Comparison of ENCODE assay signal across 22 mouse cellular contexts in the genomic region with DNA sequence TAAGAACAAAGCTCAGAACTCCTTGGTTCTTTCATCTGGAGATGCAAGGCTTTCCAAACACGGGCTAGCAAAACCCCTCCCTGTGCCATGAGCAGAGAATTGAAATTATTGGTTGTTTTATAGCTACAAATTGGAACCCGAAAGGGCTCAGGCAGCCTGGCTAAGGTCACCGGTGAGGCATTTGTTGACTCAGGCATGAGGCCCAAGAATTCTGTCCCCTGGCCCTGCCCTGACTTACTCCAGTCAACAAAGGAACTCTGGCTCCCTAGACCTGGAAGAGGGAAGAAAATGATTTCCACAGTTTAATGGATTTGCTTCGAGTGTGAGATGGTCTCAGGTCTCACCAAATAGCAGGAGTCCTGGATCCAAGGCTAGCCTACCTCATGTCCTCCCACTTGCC. TPM values are rescaled to one million over a fixed set of nuclear protein-coding genes. Genes with fewer than 3 reads are reported as not detected.
DNase-seq lines count a peak whose midpoint lies in the region; ATAC-seq and TF ChIP-seq lines count a peak whose summit lies in the region.
"Had no signal": no experiment of that assay in that cellular context is flagged by ENCODE, and none has a peak within 500 bp of the region (broad histone marks: within the 10 kb centered on the region; RNA-seq: fewer than 3 reads in every experiment).

No protein-coding gene starts in this region.

- no peak overlapping the region for H3K4me3 ChIP-seq in intestine, embryonic 15.5 days (replicated peaks)
- H3K4me3 ChIP-seq in intestine, embryonic 16.5 days (ENCODE audit: low read length), result no peak overlapping the region
- H3K4me3 ChIP-seq in lung, adult 2 months (replicated peaks; ENCODE audit: extremely low read depth, low read depth, low read length), result no peak overlapping the region
- H3K4me3 ChIP-seq: embryonic facial prominence, embryonic 10.5 days; hindbrain, embryonic 13.5 days; limb, embryonic 12.5 days; liver, embryonic 15.5 days; megakaryocyte, embryonic 14.5 days; midbrain, embryonic 15.5 days had no signal

- no peak overlapping the region for H3K9ac ChIP-seq in intestine, embryonic 15.5 days
- no peak overlapping the region for H3K9ac ChIP-seq in intestine, embryonic 16.5 days (ENCODE audit: low read depth, low read length)
- H3K9ac ChIP-seq: hindbrain, embryonic 13.5 days; limb, embryonic 12.5 days; liver, embryonic 15.5 days; midbrain, embryonic 15.5 days had no signal

- no peak for TF ChIP-seq CTCF in lung, adult 2 months (IDR thresholded peaks at IDR 0.05; ENCODE audit: insufficient read depth, low read length)

- H3K4me1 ChIP-seq in intestine, embryonic 15.5 days (replicated peaks), result 0 out of 2 replicates have a peak, but pooled peaks cover 4% of the 10 kb centered on the region
- H3K4me1 ChIP-seq in intestine, embryonic 16.5 days (ENCODE audit: control insufficient read depth, insufficient read depth, low read length), result no peaks in the 10 kb centered on the region
- H3K4me1 ChIP-seq in lung, adult 2 months (ENCODE audit: control insufficient read depth, insufficient read depth, low read length), result peaks cover 2% of the 10 kb centered on the region; the same call in 1 of the 2 replicates
- H3K4me1 ChIP-seq: liver, embryonic 15.5 days; midbrain, embryonic 15.5 days had no signal

- H3K36me3 ChIP-seq in intestine, embryonic 15.5 days, result no peaks in the 10 kb centered on the region
- no peaks in the 10 kb centered on the region for H3K36me3 ChIP-seq in intestine, embryonic 16.5 days (ENCODE audit: control insufficient read depth, insufficient read depth, low read length)
- H3K36me3 ChIP-seq: embryonic facial prominence, embryonic 10.5 days; hindbrain, embryonic 13.5 days; limb, embryonic 12.5 days; liver, embryonic 15.5 days; midbrain, embryonic 15.5 days had no signal

- TF ChIP-seq POLR2A in lung, adult 2 months (IDR thresholded peaks at IDR 0.05; ENCODE audit: borderline replicate concordance, extremely low read depth, low read depth, low read length), result no peak

- peak; percentile 50 for DNase-seq in 3T3-L1 (ENCODE audit: low read depth, low spot score)
- peak; percentile 49 for DNase-seq in lung, adult 2 months
- peak; percentile 32 to 47 for DNase-seq in lung, postnatal 4 days
- DNase-seq in ovary, postnatal 36 days (ENCODE audit: low spot score), result no peak
- no peak for DNase-seq in spleen, adult 12 weeks (ENCODE audit: low spot score)
- DNase-seq: cerebellum, adult 11 months; heart, postnatal 14 days; layer of hippocampus, adult 9-11 months; thymus, postnatal 14 days had no signal

- no peak overlapping the region for H3K27ac ChIP-seq in intestine, embryonic 15.5 days
- no peak overlapping the region for H3K27ac ChIP-seq in intestine, embryonic 16.5 days (ENCODE audit: low read length)
- H3K27ac ChIP-seq: embryonic facial prominence, embryonic 10.5 days; hindbrain, embryonic 13.5 days; limb, embryonic 12.5 days; liver, embryonic 15.5 days; midbrain, embryonic 15.5 days had no signal

- ATAC-seq in intestine, embryonic 15.5 days, result peak; percentile 43; the same call in 1 of the 2 replicates
- ATAC-seq in intestine, embryonic 16.5 days, result no peak
- ATAC-seq: activated CD4-positive, CD25-positive, alpha-beta regulatory T cell, adult 4 months; forebrain, embryonic 16.5 days; midbrain, embryonic 15.5 days; Patski had no signal

- no peak overlapping the region for H3K4me2 ChIP-seq in intestine, embryonic 15.5 days (replicated peaks)
- no peak overlapping the region for H3K4me2 ChIP-seq in intestine, embryonic 16.5 days (ENCODE audit: low read depth, low read length)
- H3K4me2 ChIP-seq: heart, embryonic 11.5 days; hindbrain, embryonic 13.5 days; limb, embryonic 12.5 days; liver, embryonic 15.5 days; midbrain, embryonic 15.5 days had no signal

- WGBS in intestine, embryonic 15.5 days, result 57% methylated on average over 4 of the region's 4 CpGs
- 55% methylated on average over 4 of the region's 4 CpGs for WGBS in intestine, embryonic 16.5 days
- WGBS in lung, adult 2 months, result 50% methylated on average over 4 of the region's 4 CpGs

- no peaks in the 10 kb centered on the region for H3K27me3 ChIP-seq in intestine, embryonic 15.5 days (replicated peaks)
- H3K27me3 ChIP-seq in intestine, embryonic 16.5 days (replicated peaks; ENCODE audit: control insufficient read depth, insufficient read depth, low read length), result no peaks in the 10 kb centered on the region
- H3K27me3 ChIP-seq: hindbrain, embryonic 13.5 days; limb, embryonic 12.5 days; midbrain, embryonic 15.5 days; Patski had no signal

- no peaks in the 10 kb centered on the region for H3K9me3 ChIP-seq in intestine, embryonic 15.5 days
- no peaks in the 10 kb centered on the region for H3K9me3 ChIP-seq in intestine, embryonic 16.5 days (ENCODE audit: control insufficient read depth, low read length)
- H3K9me3 ChIP-seq: embryonic facial prominence, embryonic 10.5 days; hindbrain, embryonic 13.5 days; limb, embryonic 12.5 days; liver, embryonic 15.5 days; megakaryocyte, embryonic 14.5 days; midbrain, embryonic 15.5 days had no signal

RNA-seq across cellular contexts. Expression of a gene that starts 17.8 kb away (rescaled TPM):
- 0.25 TPM in 1 of 2 replicates, not detected in the other for polyA plus RNA-seq in intestine, embryonic 15.5 days (2015; fragmentation: Nextera tagmentation; extraction: Ambion mirVana)
- 0.10 and 0.11 TPM in 2 replicates for polyA plus RNA-seq in intestine, embryonic 16.5 days (2015; fragmentation: Nextera tagmentation; extraction: Ambion mirVana)
- 0.15 TPM in 1 of 2 replicates, not detected in the other for polyA plus RNA-seq in lung, adult 2 months (2012; rRNA removed)
- polyA plus RNA-seq: activated CD4-positive, CD25-positive, alpha-beta regulatory T cell, adult 4 months; embryonic facial prominence, embryonic 10.5 days; forebrain, embryonic 16.5 days; heart, embryonic 11.5 days; limb, embryonic 12.5 days; liver, embryonic 15.5 days; midbrain, embryonic 15.5 days; Patski; spleen, adult 2 months had no signal

RNA-seq across cellular contexts. Expression of a gene that starts 38.2 kb away (rescaled TPM):
- polyA plus RNA-seq in intestine, embryonic 15.5 days (2015; fragmentation: Nextera tagmentation; extraction: Ambion mirVana), result 0.41 and 0.47 TPM in 2 replicates
- polyA plus RNA-seq in intestine, embryonic 16.5 days (2015; fragmentation: Nextera tagmentation; extraction: Ambion mirVana), result 0.33 and 0.47 TPM in 2 replicates
- polyA plus RNA-seq in lung, adult 2 months (2012; rRNA removed), result 1.4 TPM in 2 replicates
- polyA plus RNA-seq: activated CD4-positive, CD25-positive, alpha-beta regulatory T cell, adult 4 months; midbrain, embryonic 15.5 days had no signal

Comparison
In these comparisons a context has a peak if more than half of its experiments do, and no peak if none do; other contexts are left out.
1. DNase-seq: peak in 3T3-L1 (single experiment), lung, adult 2 months (single experiment) and lung, postnatal 4 days (2 of 2); none in ovary, postnatal 36 days (single experiment) and spleen, adult 12 weeks (single experiment).